Mouse (Mus musculus) limb, embryonic 14.5 days (tissue): ENCODE measurements around the gene Plcd3. TPM values are rescaled to one million over a fixed set of nuclear protein-coding genes. Genes with fewer than 3 reads are reported as not detected.

Experiments used
- ATAC-seq: fragments of 200-750 bp; cut with Nextera tagmentation; 2 replicates; pipeline ENCODE4 v1.8.0; 2017; ENCODE audit warnings: low read depth, moderate number of reproducible peaks, moderate TSS enrichment; ENCODE audit not compliant: low FRiP score
- DNase-seq: peaks from one replicate; pipeline ENCODE4 v3.0.0-alpha.2; 2015; ENCODE audit warnings: low spot score
- H3K27ac ChIP-seq: fragments of 300-500 bp; sonication (generic); replicated peaks from 2 replicates; pipeline ENCODE4 v1.5.1; 2014; ENCODE audit warnings: low read depth, mild to moderate bottlenecking, low read length, moderate library complexity, mixed read lengths
- H3K27me3 ChIP-seq: fragments of 300-500 bp; sonication (generic); 2 replicates; pipeline ENCODE4 v1.6.1; 2014; ENCODE audit warnings: low read length, mixed read lengths; ENCODE audit not compliant: control insufficient read depth, insufficient read depth
- H3K36me3 ChIP-seq: fragments of 300-500 bp; sonication (generic); 2 replicates; pipeline ENCODE4 v1.6.1; 2014; ENCODE audit warnings: mild to moderate bottlenecking, low read length, moderate library complexity, mixed read lengths; ENCODE audit not compliant: control insufficient read depth, insufficient read depth
- H3K4me1 ChIP-seq: fragments of 300-500 bp; sonication (generic); 2 replicates; pipeline ENCODE4 v1.6.1; 2014; ENCODE audit warnings: antibody characterized with exemption, low read length, mixed read lengths; ENCODE audit not compliant: control insufficient read depth, insufficient read depth
- H3K4me2 ChIP-seq: fragments of 300-500 bp; sonication (generic); replicated peaks from 2 replicates; pipeline ENCODE4 v1.6.1; 2014; ENCODE audit warnings: low read depth, mild to moderate bottlenecking, low read length, moderate library complexity; ENCODE audit not compliant: severe bottlenecking
- H3K4me3 ChIP-seq: fragments of 300-500 bp; sonication (generic); replicated peaks from 2 replicates; pipeline ENCODE4 v1.5.1; 2014; ENCODE audit warnings: low read length
- H3K9ac ChIP-seq: fragments of 300-500 bp; sonication (generic); 2 replicates; pipeline ENCODE4 v1.6.1; 2014; ENCODE audit warnings: mild to moderate bottlenecking, low read depth, low read length, moderate library complexity; ENCODE audit not compliant: severe bottlenecking
- H3K9me3 ChIP-seq: fragments of 300-500 bp; sonication (generic); 2 replicates; pipeline ENCODE4 v1.6.1; 2016; ENCODE audit warnings: low read length; ENCODE audit not compliant: control insufficient read depth
- POLR2A ChIP-seq: fragments of 200-500 bp; IDR thresholded peaks from 2 replicates; pipeline ENCODE4 v1.8.0; 2012; ENCODE audit warnings: inconsistent platforms, mild to moderate bottlenecking, moderate library complexity, borderline replicate concordance; ENCODE audit not compliant: insufficient read depth, insufficient read length; ENCODE audit errors: extremely low read depth
- WGBS: fragments of 180-500 bp; shearing (Covaris S2); extraction: QIAGEN DNeasy Blood & Tissue Kit; methylation state at CpG from one replicate; pipeline ENCODE4 v1.1.7; 2014; 5-methylcytosine and 5-hydroxymethylcytosine counted together
- polyA plus RNA-seq, 2 experiments: library from polyadenylated mRNA; depleted of rRNA in 1 of 2; stranded (reverse) in 1 of 2; unstranded in 1 of 2; fragments of >200 nt; fragmentation: Nextera tagmentation in 1 of 2; extraction: Ambion mirVana in 1 of 2; gene quantifications; 2 replicates each; pipeline versions ENCODE4 v1.2.1 to v1.2.3; 2012 to 2014

The Plcd3 gene
- polyA plus RNA-seq, 2 experiments, result 3.8 to 10.3 TPM

DNA sequence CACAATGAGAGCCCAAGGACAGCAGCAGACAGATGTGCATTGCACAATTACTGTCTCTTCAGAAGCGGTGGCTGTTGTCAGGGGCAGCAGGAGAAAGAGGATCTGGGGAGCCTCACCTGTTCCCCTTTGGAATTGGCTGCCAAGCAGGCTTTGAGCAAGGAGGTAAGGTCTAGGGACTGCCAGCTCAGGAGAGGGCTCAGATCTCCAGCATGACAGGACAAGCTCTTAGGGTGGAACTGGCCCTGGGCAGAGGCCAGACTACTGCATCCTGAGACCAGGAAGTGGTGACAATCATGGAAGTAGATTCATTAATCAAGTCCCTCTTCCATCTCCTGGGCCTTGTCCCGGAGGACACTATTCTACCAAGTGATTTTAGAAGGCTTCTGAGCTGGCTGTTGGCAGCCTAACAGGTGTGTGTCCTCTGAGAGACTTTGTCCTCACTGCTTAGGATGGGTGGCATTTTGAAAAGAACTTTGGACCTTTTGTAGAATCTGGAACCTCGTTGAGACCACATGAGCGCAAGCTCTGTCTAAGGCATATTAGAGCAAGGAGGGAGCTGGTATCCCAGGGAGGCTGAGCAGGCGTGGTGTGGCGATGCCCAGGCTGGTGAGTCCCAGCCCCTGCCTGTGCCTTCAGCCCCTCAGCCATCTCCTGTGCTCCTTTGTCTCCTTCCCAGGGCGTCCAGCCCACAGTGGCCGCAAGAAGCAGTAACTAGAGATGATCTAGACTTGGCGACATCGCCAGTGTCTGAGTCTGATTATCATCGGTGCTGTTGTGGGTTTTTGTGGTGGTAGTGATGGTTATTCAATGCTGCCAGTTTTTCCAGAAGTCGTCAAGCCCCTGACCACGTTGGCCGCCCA lies 35.0 kb downstream of the Plcd3 start:
- Histone ChIP-seq H3K4me3 (no peak overlapping the region), H3K27me3 (no peaks in the 10 kb centered on the region), H3K9ac (no peak overlapping the region), H3K4me1 (no peaks in the 10 kb centered on the region), H3K36me3 (peaks cover 89% of the 10 kb centered on the region), H3K9me3 (no peaks in the 10 kb centered on the region), H3K4me2 (no peak overlapping the region), H3K27ac (no peak overlapping the region)
- DNase-seq, result no peak
- ATAC-seq, result no peak
- no peak for TF ChIP-seq POLR2A
- WGBS, result 93% methylated on average over 14 of the region's 14 CpGs

- Histone ChIP-seq H3K9ac (no peak overlapping the region), H3K4me2 (no peak overlapping the region), H3K9me3 (no peaks in the 10 kb centered on the region), H3K4me3 (no peak overlapping the region), H3K27ac (no peak overlapping the region), H3K36me3 (peaks cover 76% of the 10 kb centered on the region), H3K27me3 (no peaks in the 10 kb centered on the region), H3K4me1 (no peaks in the 10 kb centered on the region)
- ATAC-seq, result no peak
- TF ChIP-seq POLR2A, result no peak
- WGBS, result 78% methylated on average over 3 of the region's 3 CpGs
- DNase-seq, result no peak
These were observed 42.9 kb downstream of the Plcd3 start for GRCm38 (mm10) chr11:103058499-103059085.

GRCm38 (mm10) chr11:103056636-103057035 lies 44.8 kb downstream of the Plcd3 start:
- no peak overlapping the region for H3K4me3 ChIP-seq
- H3K9ac ChIP-seq, result no peak overlapping the region
- DNase-seq, result no peak
- 92% methylated on average over 7 of the region's 7 CpGs for WGBS
- TF ChIP-seq POLR2A, result no peak
- no peak overlapping the region for H3K27ac ChIP-seq
- no peak for ATAC-seq
- no peaks in the 10 kb centered on the region for H3K9me3 ChIP-seq
- H3K4me1 ChIP-seq, result no peaks in the 10 kb centered on the region
- no peaks in the 10 kb centered on the region for H3K27me3 ChIP-seq
- peaks cover 73% of the 10 kb centered on the region for H3K36me3 ChIP-seq
- H3K4me2 ChIP-seq, result no peak overlapping the region

DNA sequence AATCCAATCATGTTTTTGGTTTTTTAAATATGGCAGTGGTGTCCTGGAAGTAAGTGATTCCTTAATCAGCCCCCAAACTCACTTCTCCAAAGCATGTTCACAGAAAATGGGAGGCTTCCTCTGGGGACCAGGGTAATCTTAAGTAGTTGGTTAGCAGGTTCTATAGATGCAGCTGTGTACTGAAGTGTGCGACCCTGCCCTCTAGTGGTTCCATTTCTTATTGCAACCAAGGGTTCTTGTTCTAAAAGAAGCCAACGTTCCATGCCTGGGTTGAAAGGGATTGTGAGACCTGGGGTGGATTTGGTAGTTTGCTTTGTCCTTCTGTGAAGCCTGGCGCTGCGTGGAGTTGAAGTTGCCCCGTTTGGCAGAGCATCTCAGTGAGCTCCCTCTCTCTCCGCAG lies 46.7 kb downstream of the Plcd3 start:
- Histone ChIP-seq H3K4me3 (no peak overlapping the region), H3K9me3 (no peaks in the 10 kb centered on the region), H3K27ac (no peak overlapping the region), H3K4me2 (no peak overlapping the region), H3K4me1 (no peaks in the 10 kb centered on the region), H3K36me3 (peaks cover 75% of the 10 kb centered on the region), H3K27me3 (no peaks in the 10 kb centered on the region), H3K9ac (no peak overlapping the region)
- DNase-seq (peak; percentile 89), ATAC-seq (no peak)
- 52% methylated on average over 6 of the region's 6 CpGs for WGBS
- TF ChIP-seq POLR2A, result no peak

DNA sequence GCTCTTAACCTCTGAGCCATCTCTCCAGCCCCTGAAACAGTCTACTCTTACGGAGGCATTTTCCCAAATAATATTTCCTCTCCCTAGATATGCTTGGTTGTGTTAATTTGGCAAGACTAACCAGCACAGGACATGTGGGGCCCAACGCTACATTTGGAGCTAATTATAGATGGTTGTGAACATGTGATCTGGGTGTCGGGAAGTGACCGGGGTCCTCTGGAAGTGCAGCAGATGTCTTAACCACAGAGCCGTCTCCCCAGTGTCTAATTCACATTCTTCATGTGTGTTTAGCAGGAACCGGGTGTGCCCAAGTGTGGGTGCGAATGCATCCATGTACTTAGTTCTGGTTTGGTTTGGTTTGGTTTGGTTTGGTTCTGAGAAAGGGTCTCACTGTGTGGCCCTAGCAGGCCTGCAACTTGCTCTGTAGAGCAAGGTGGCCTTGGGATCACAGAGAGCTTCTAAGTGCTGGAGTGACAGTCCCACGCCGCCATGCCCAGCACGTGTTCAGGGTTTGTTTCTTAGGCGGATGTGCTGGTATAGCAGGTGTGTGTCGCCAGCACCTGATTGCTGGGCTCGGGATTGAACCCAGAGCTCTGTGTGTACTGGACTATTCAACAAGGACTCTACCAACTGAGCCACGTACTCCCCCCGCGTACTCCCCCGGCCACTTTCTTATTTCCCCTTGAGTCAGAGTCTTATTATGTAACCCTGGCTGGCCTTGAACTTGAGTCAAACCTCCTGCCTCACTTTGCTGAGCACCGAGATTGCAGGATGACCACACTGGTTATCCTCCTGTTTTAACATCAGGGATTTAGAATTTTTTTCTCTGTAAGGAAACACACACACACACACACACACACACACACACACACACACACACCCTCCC lies 48.0 kb downstream of the Plcd3 start:
- TF ChIP-seq POLR2A, result no peak
- Histone ChIP-seq H3K4me2 (no peak overlapping the region), H3K4me3 (no peak overlapping the region), H3K27me3 (no peaks in the 10 kb centered on the region), H3K9me3 (no peaks in the 10 kb centered on the region), H3K4me1 (no peaks in the 10 kb centered on the region), H3K9ac (no peak overlapping the region), H3K27ac (no peak overlapping the region), H3K36me3 (peaks cover 65% of the 10 kb centered on the region)
- no peak for ATAC-seq
- no peak for DNase-seq
- 88% methylated on average over 18 of the region's 18 CpGs for WGBS
